Mouse (Mus musculus) right cerebral cortex, postnatal 10 days (tissue): ENCODE data around the gene Ncapg.

Experiments
- DNase-seq, 2 experiments: peaks; one replicate each; pipeline ENCODE4 v3.0.0; 2021; ENCODE audit warnings: low spot score in 2 of 2

Gene Ncapg

DNA sequence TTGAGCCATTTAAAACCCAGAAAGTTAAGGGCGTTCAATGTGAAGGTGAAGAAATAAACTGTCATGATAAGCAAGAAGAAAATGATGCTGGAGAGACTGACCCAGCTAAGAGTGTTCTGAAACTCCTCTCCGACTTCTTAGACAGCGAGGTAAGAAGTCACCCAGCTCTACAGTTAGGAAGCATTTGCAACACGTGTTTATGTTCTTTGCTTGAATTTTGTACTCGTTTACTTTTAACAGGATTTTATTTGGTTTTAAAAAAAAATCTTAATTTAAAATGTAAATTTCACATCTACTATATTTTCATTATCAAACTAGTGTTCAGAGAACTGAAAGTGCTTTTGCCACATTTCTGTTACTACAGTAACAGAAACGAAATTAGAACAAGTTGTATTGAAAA lies 22.0 kb downstream of the Ncapg start:
- DNase-seq = no peak

DNA sequence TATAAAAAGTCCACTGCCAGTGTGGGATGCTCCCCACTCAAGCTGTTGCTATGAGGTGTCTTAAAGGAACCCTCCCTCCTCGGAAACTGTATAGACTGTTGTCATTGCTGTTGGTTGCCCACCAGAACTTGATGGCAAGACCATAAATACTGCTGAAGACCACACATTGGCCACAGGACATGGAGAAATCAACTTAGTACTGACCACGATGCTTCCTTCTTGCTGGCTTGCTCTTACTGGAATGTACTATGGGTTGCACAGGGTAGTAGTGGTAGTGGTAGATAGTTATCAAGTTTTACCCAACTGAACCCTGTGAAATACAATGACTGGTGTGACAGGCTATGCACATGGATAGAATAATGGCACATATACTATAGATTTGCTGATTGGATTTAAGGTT lies 37.1 kb downstream of the Ncapg start:
- no peak for DNase-seq

DNA sequence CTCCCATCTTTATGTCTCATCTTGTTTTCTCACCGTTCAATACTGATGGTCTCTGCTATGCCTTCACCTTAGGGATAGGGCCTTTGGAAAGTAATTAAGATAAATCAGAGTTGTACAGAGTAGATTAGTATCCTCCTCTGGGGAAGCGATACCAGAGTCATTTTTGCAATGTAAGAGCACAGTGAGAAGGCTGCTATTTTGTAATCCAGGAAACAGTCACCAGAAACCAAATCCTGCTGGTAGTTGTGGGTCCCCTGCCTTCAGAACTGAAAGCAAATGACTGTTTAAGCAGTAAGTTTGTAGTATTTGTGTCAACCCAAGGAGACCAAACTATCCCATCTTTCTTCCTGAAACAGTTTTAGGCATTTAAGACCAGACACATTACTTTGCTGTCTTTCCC lies 39.9 kb downstream of the Ncapg start:
- no peak for DNase-seq

DNA sequence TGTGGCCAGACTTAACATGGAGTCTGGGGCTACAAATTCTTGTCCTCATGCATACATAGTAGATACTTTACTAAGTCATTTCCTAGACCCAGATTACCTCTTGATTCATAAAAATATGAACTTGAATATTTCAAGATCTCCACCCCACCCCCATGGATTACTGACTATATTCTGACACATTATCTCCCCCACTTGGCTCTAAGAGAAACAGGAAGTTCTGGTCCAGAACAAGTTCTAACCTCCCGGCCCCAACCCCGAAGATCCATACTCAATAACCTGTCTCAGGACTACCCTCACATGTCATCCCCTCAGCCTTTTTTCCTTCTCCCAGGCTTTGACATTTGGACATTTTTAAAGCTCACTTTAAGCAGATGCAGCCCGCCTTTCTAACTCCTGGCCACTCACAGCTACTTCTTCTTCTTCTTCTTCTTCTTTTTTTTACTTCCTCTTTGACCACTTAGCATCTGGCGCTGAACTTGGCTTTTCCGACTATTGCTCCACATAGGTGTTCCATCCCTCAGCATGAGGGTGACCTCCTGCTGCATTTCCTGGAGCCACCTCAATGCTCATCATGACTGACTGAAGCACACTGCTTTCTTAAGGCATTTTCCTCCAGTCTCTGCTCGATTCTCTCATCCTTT lies 49.2 kb downstream of the Ncapg start:
- DNase-seq = no peak

DNA sequence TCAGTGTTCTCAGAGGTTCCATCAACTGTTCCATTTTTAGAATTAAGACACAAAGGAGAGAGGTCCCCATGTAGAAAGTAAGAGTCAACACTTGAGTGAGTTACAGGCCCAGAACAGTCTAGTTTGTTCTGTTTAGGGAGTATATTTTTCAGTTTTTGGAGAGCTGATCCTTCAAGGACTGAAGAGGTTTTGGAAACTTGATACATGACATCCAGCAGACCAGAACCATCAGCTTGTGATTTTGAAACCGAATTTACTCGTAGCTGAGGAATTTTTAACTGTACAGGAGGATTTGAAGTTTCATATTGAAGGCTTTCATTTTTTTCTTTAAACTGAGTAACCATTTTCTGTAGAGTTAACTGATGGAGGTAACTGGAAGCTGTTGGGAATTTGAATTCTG lies 64.0 kb downstream of the Ncapg start:
- DNase-seq = no peak

DNA sequence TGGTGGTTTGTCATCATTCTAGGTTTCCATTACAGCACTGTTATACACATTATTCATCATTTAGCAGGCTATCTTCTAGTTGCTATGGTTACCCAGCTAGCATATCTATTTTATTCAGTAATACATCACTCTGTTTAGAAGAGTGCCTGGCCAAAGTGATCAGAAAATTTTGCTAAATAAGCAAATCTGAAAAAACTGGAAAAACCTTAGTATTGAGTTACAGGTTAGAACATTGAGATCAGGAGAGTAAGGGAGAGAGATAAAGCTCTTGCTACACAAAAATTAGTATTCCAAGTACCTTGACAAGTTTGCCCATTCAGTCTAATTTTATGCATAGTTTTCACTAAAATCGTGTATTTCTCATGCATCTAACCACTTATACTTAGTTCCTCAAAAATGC lies 68.2 kb downstream of the Ncapg start:
- no peak for DNase-seq
